Mouse (Mus musculus): ENCODE data around the gene Smad3.

Smad3 gene

DNA sequence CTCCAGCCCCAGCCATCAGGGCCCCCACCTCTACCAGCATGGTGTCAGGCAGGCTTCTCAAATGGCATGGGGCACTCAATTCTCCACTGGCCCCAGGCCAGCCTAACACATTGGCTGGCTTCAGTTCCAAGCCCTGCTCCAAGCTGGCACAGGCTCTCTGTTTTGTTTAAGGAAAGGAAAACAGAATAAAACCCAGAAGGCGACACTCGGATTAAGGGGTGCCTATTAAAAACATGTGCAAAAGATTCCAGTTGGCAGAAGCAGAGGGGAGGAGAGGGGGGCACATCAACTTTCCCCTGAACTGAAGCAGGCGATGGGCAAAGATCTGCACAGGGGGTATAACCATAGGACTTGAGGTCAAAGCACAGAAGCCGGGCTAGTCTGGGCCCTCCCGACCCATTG lies 98.8 kb downstream of the Smad3 start:
- DNase-seq: no peak

DNA sequence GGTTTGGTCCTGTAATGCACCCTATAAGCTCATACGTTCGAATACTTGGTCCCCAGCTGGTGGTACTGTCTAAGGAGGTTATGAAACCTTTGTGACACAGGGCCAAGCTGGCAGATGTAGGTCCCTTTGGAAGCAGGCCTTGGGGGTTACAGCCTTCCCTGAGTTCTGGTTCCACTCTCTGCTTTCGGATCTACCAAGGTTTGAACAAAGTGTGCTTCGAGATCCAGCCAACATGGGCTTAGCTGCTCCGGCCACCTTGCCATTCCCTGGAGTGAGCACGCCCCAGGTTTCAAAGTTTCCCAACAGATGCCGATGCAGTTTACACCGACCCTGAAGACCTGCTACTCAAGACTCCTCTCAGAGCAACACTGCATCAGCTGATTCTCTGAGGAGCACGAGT lies 99.4 kb downstream of the Smad3 start:
- no peak for DNase-seq

DNA sequence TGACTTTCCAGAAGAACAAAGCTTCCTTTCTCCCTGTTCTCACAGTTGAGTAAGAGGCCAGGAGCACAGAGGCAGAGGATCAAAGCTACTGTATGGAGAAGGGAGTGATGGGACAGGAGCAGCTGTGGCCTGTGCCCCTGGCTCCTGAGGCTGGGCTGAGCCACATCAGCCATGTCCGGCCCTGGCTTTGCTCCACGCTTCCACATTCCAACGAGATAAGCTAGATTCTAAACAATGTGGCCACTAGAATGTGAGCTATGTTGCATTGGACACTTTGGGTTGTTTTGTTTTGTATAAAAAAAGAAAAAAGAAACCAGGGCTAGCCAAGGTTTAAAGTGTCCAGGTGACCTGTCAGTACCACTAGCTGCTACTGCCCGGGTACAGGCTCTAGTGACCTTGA lies 100.6 kb downstream of the Smad3 start:
- DNase-seq: no peak

DNA sequence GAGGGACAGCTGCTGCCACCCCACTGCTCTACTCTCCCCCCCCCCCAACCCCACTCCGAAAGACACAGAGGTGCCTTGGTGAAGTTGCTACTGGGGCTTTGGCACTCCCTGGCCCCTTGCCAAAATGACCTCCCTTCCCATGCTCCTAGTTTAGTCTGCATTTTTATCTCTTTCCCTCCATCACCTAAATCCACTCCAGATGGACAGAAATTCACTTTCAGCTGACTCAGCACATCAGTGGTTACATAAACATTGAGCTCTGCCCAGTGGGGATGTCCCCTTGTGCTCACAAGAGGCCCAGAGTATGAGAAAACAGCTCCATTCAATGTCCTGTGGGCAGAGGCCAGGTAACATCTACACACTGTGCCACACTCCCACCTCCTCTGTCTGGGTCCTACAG lies 102.7 kb downstream of the Smad3 start:
- DNase-seq: no peak

DNA sequence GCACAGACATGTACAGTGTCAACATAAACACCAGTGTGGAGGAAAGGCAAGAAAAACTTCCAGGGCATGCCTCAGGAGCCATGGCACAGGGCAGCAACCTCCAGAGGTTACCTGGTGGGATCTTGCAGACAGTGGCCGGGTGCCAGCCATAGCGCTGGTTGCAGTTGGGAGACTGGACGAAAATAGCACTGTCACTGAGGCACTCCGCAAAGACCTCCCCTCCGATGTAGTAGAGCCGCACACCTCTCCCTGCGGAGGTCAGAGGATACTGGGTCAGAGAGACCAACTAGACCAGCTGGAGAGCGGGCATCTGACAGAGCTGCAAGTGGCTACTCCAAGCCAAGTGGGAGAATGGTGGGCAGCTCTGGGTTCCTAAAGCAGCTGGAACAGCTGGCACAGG lies 103.2 kb downstream of the Smad3 start:
- DNase-seq: no peak

DNA sequence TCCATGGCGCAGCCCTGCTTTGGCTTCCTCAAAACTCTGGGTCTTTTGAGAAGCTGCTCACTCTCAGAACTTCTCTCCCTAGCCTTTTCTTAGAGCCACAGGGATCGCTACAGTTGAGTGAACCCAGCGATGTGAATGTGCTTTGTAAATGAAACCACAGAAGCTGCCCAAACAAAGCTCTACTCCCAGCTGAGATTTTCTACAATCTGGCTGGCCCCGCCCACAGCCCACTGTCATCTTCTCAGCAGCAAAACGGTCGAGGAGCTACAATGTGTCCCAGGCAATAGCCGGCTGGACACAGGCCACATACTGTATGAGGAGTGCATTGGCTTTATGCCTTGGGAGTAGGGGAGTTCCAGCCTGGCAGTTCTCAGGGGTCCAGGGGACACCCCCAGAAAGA lies 104.1 kb downstream of the Smad3 start:
- no peak for DNase-seq

DNA sequence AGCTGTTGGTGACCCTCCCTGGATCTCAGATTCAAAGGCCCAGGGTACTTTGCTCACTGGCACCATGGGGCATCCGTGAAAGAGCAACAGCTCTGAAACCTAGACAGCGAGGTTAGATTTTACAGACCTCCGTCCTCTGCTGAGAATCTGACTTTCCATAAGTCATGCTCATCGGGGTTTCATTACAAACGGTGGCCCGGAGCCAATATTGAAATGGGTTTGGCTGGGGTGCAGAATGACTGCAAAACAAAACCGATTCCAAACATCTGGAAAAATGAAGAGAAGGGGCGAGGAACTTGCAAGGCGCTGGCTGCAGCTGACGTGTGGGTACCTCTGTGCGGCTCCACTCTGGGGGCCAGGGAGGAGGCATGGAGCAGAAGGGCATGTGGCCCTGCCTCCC lies 106.2 kb downstream of the Smad3 start:
- DNase-seq: no peak

DNA sequence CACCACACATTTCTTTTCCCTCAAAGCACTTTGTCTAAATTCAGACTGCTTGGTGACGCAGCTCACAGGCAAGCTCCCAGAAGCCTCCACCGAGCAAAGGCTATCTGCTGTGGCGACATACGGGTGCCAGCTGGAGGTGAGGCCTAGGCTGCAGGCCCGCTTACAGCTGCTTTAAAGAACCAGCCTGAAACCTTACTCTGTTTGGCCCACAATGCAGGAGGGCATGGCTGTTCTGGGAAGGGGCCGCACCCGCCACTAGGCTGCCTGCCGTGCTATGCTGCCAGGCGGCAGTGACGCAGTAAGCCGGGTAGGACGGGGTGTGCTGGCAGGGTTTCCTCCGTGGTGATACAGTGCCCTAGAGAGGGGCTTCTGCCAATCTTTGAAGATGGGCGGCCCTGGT lies 106.9 kb downstream of the Smad3 start:
- DNase-seq: no peak

DNA sequence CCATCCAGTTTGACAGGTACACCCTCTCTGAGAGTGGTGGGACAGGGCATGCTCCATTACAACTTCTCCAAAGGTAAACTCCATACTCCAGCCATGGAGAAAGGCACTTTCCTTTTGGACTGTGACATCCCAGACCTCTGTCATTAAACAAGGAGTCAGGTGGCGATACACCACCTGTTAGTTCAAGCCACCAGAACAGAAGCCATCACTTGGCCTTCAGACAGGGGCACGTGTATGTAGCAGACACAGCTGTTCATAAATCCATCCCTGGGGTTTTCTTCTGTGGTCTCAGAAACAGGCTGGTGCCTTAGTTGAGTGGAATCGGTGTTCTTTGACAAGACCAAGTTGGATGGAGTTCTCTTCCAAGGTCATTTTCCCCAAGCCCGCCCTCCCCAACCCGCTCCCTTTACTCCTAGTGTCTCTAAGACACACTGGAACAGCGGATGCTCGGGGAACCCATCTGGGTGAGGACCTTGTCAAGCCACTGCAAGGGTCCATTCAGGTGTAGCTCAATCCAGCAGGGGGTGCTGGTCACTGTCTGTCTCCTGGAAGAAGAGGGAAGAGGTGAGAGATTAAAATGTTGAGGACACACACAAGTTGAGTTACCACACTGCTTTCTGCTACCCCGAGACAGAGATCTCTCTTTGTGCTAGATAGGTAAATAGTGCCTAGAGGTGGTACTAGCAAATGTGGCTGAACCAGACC lies 107.8 kb downstream of the Smad3 start:
- no peak for DNase-seq

DNA sequence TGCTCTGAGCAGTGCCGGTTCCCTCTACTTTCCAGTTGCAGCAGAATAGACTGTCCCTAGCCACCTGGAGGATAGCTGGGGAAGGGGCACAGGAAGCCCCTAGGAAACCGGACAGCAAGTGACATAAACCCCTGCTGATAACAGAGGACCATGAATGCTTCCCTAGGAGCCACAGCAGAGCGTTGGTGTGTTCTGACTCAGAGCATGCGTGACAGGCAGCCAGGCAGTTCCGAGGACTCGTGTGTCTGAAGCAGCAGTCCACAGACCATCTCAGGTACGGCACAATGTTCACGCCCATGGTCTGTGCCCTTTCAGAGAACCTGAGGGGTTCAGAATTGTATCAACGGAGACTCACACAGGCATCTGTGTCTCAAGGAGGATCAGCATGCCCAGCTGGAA lies 109.3 kb downstream of the Smad3 start:
- DNase-seq: no peak

DNA sequence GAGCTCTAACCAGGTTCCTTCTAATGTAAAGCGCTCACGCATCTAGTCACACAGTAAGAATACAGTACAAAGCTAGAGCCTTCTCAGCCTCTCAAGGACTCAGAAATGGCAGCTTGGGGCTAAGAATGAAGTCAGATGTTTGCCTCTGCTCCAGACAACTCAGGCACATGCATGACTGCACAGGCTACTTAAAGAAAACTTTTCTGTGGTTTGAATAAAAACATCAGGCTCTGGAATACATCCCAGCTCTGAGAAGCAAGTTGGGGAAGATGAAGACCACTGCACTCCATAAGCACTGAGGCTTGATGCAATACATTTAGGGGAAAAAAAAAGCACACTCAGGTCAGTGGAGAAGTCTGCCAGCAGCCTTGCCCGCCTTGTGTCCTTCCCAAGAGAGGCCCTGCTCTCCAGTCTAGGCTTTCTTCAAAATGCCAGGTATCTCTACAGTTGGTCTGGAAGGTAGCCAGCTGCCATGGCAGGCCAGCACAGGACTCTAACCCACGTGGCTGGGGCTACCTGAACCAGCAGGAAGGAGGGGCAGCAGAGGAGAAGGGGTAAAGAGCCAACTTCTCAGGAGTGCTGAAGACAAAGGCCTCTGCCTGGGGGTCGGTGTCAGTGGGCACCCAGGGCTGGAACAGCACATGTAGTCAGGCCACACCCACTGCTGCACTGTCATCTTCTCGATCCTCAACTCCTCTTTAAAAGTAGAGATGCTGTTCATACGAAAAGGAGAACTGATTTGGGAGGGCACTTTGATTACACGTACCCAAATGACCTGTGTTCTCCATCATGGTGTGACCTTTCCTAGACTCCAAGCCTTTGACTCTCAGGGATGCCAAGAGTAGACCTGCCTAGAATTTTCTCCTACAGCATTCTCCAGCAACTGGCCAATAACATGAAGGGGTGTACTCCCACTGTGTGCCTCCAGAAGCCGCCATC lies 109.9 kb downstream of the Smad3 start:
- no peak for DNase-seq

DNA sequence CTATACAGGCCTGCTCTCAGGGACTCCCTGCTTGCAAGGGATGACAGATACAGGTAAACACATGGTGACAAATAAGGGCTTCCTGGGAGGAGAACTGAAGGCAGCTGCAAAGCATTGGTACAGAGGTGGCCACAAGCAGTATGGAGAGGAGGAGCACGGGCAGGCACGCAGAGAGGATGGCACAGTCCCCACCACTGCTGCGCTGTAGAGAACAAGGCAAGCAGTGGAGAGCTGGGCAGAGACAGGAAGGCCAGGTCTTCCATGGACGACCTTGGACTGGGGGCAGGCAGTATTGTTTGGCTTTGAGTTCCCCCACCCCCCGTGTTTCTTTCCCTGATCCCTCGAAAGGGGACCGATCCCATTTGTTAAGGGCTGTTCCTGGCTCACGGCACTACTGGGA lies 112.7 kb downstream of the Smad3 start:
- DNase-seq: no peak

DNA sequence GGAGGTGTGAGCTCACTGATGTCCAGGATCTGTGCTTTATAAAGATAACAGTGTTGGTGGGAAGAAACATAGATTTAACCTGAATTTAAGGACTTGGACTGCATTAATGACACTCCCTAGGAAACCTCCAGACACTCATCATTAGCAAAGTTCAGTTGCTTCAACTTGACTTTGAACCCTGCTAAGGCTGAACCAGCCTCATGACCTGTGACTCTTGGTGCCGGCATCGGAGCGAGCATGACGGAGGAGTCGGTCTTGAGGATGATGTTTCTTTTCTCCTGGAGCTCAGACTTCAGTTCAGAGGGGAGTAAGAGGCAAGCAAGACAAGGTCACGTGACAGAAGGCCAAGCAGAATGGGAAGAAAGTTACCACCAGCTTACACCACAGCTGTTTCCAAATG lies 113.8 kb downstream of the Smad3 start:
- DNase-seq: no peak

DNA sequence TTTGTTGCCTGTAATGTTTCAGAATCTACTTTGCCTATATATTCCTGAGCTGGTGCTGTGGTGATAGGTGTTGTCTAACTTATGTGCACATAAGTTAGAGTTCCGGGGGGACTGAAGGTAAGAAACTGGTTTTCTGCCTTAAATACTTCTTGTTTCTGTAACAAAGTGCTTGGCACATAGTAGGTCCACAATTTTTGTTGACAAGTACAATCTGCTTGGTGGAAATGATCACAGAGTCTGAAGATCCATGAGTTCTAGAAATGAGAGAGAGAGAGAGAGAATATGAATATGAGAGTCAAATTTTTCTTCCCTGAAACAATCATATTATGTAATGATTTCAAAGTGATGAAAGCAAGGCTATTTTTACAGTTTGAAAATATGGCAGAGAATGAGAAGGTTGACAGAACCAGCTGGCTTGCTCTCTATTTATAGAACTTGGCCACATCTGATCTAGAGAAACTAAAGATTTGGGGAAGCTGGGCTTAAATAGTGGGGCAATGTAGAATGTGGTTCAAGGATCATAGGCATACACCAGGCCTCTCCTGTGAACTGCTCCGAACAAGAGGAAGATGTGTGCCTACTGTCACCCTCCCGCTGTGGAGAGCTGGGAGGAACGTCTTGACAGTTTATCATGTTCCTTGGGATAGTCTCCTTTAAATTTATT lies 115.7 kb downstream of the Smad3 start:
- DNase-seq: no peak

DNA sequence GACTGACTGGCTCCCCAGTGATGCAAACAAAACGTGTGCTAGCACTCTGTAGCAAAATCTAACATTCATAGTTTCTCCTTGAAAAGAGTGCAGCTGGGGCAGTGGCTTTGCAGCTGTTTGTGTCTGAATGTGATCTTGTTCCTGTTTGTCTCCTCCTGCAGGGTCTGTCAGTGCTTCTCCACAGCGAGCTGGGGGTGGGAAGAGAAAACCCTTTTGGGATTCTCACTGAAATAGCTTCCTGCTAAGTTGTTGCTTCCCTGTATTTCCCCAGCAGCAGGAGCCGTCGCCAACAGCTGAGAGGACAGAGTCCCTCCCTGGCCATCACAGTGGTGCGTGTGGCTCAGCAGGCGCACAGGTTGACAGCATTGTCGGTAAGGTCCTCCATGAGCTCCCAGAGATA lies 121.7 kb downstream of the Smad3 start:
- DNase-seq: no peak

DNA sequence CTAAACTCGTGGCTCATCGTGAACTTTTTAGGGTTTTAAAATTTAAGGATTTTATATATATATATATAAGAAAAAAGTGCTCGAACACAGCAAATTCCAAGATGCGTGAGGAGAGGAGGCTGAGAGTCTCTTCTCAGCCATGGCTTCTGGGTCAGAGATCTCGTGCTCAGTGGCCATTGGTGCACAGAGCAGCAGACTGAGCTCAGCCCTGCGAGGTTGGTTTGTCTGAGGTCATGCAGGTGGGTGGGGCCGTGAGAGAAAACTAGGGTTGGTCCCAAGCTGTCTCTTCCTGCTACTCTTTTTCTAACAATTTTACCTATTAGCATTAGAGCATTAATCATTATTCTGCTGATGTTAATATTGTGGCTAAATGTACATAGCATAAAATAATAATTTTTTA lies 124.5 kb downstream of the Smad3 start:
- no peak for DNase-seq

DNA sequence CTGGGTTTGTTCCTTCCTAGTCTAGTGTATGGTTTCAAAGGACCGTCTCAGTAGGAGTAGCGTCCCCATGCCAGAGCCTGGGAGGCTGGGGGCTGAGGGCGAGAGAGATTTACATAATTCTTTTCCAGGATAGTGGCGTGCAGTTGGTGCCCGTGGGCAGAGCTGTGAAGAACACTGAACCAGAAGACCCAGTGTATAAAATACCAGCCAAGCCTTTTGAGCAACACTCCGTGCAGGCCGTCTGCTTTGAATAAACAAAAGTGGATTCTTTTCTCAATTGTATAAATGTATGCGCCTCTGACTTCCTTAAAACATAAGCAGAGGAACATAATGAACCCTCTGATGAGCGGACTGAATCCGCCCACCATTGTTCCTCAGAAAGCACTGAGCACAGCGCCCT lies 124.9 kb downstream of the Smad3 start:
- peak; percentile 66 for DNase-seq

DNA sequence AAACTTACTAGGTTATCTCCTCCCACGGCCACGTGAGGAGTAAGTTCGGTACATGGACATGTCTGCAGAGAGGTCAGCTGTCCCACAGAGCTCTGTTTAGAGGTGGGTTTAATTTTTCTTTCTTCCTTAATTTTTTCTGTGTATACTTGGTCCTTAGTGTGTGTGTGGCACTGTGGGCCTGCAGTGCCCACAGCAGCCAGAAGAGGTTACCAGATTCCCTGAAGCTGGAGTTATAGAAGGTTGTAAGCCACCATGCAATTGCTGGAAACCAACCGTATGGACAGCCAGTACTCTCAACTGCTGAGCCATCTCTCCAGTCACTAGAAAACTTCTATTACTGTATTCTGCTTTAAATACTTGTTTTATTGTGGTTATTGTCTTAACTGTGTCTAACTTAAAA lies 125.7 kb downstream of the Smad3 start:
- DNase-seq: no peak

DNA sequence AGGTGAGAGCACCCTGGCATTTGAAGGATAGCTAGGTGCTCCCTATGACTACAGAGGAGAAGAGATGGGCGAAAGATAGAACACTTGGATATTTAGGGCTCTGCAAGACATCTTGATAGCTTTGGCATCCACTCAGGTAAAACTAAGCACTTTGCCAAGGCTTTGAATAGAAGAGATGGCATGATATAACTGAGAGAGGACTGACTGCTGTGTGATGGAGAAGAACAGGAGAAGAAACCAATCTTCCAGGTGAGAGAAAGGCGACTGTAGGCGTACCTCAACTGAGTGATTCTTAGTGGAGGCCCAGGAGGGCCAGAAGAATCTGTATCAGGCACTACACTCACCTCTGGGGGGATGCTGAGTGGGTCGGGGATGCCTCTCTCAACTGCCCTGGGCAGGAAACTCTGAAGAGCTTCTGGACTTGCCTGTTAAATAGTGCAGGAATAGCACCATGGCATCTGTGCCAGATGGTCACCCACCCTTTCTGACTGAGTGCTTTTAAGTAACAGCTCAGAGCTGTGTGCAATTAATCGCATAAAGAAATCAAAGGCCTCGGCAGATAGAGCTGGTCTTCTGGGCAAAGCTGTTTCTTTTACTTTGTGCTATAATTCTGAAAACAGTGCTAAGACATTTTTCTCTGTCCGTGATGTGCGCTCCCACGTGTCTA lies 132.6 kb downstream of the Smad3 start:
- DNase-seq: no peak

DNA sequence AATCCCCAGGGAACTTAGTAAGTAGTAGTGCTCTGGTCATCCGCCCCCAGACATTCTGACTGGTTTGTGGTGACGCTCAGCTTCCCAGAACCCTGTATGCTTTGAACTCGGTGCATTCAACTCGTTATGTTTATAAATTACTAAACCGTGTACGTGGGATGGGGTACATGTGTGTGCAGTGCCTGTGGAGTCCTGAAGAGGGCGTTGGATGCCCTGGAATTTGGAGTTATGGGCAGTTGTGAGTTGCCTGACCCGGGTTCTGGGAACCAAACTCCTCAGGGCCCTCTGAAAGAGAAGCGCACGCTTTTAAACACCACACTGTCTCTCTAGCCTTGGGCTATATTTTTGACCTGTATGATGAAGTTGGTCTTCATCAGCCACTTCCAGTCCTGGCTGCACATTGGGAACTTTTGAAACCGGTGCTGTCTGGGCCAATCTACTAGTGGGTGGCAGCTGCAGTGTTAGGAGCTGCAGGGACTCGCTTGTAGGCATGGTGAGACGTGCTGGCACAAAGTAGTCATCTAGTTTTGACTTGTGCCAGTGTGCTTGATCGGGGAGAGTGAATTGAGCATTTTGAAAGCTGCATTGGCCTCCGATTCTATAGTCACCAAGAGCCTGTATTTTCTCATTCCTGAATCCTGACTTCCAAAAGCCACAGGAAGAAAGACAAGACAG lies 133.8 kb downstream of the Smad3 start:
- no peak for DNase-seq

DNA sequence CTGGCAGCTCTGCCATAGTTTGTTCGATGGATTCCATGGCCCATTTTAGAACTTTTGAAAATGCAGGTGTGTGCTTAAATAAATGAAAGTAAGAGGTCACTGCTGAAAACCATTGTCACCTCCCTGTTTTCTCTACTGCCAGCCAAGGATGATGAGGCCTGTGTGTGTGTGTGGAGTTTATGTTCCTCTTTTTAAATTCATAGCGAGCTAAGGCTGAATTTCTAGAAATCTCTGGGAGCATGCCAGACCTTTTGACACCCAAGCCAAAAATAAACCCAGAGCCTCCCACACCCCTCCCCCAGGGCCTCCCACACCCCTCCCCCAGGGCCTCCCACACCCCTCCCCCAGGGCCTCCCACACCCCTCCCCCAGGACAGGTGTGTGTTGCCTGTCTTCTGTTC lies 139.8 kb downstream of the Smad3 start:
- DNase-seq: no peak
